Mouse (Mus musculus) lung, adult 2 months (tissue): Measurements from ENCODE around the gene Gm28051. TPM values are rescaled to one million over a fixed set of nuclear protein-coding genes. Genes with fewer than 3 reads are reported as not detected.
A peak's percentile ranks its signal among the peaks of the same experiment; 100 is the strongest.

Source experiments
- DNase-seq: peaks from one replicate; pipeline ENCODE4 v3.0.0; 2022
- H3K4me1 ChIP-seq: fragments of 200-500 bp; 2 replicates; pipeline ENCODE4 v1.6.1; 2011; ENCODE audit warnings: low read length; ENCODE audit not compliant: control insufficient read depth, insufficient read depth
- H3K4me3 ChIP-seq: fragments of 200-500 bp; replicated peaks from 2 replicates; pipeline ENCODE3; 2011; ENCODE audit warnings: low read depth, mild to moderate bottlenecking, control low read depth, low read length; ENCODE audit errors: extremely low read depth
- CTCF ChIP-seq: fragments of 200-500 bp; IDR thresholded peaks from 2 replicates; pipeline ENCODE4 v1.5.1; 2011; ENCODE audit warnings: mild to moderate bottlenecking, low read length, control low read depth; ENCODE audit not compliant: insufficient read depth
- POLR2A ChIP-seq: fragments of 200-500 bp; IDR thresholded peaks from 2 replicates; pipeline ENCODE4 v1.6.1; 2011; ENCODE audit warnings: low read depth, mild to moderate bottlenecking, control low read depth, low read length, borderline replicate concordance; ENCODE audit errors: extremely low read depth
- WGBS: fragments of 180-500 bp; shearing (Covaris S2); methylation state at CpG from one replicate; pipeline ENCODE4 v1.1.7; 2018; 5-methylcytosine and 5-hydroxymethylcytosine counted together
- polyA plus RNA-seq: library from polyadenylated mRNA; depleted of rRNA; stranded (reverse); fragments of >200 nt; gene quantifications from 2 replicates; pipeline ENCODE4 v1.2.3, GENCODE M21; 2012

Gm28051 gene
- polyA plus RNA-seq, 1 experiment = not detected

DNA sequence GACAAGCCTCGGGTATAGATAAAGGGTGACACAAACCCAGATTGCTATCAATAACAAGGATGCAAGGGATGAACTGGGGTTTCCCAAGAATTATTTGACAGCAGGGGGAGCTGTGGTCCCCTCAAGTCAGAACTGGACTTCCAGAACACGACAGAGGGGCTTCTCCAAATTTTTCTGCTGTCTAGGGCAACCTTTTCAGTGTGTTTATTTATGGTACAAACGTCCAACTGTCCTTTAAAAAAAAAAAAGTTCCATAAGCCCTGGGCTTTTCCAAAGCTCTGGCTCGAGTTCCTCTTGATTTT, 54.5 kb downstream of the Gm28051 start:
- H3K4me3 ChIP-seq = no peak overlapping the region
- 5% methylated on average over 4 of the region's 4 CpGs for WGBS
- H3K4me1 ChIP-seq = peaks cover 11% of the 10 kb centered on the region; the same call in 1 of the 2 replicates
- TF ChIP-seq POLR2A = no peak
- TF ChIP-seq CTCF = 0 out of 2 replicates have a peak, but pooled peaks have one; percentile 17
- DNase-seq = no peak

DNA sequence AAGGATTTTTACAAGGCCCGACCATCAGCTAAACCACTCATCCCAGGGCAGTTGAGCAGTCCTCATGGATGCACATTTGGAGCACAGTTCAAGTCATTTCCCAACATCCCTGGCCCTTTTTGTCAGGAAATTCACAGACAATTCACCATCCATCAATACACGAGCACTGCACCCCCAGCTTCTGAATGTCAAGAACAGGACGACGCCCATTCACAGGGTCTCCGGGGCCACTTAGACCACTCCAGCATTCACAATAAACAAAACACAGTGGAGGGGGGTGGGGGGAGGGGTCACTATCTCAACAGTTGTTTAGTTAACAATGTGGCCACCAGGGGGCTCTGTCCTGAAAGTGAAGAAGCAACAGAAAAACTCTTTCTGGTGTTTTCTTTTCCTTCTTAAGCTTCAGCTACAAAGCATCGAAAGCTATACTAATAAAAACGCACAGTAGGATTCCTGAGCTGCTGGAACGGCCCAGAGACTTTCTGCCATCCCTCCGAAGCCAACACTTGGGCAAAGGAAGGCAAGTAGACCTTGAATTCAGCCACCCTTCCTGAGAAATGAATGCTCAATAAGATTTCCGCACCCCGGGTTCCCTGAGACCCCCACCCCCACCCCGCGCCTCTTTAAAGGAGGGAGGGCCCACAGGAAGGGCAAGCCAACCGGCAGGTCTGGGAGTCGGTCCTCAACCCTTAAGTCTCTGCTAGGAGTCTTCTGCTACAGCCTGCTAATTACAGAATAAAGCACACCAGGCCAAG, 55.0 kb downstream of the Gm28051 start:
- Histone ChIP-seq H3K4me1 (peaks cover 11% of the 10 kb centered on the region; the same call in 1 of the 2 replicates), H3K4me3 (peak overlapping the region; percentile 42)
- DNase-seq = peak; percentile 65
- WGBS = 6% methylated on average over 15 of the region's 15 CpGs
- no peak for TF ChIP-seq CTCF
- no peak for TF ChIP-seq POLR2A

DNA sequence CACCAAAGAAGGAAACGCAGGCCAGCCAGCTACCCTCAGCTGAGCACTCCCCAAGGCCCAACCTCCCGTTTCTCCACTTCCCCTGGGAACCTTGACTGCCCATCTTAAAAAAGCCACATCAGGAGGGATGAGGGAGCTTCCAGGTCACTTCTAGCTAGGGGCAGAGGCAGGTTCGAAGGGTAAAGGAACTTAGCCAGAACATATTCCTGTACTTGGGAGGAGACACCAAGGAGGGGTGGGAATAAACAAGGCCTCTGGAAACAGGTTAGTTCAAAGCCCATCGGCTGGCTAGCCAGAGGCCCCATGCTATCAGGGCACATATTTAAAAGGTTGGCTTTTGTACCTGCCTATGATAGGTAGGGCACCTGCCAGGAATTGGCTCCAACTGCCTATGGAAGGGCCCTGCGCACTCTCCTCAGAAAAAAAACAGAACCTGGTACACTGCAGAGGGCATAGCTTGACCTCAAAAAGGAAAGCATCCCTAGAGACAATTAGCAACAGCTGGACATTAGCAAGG, 55.8 kb downstream of the Gm28051 start:
- no peak for TF ChIP-seq CTCF
- no peak for DNase-seq
- H3K4me1 ChIP-seq = peaks cover 11% of the 10 kb centered on the region; the same call in 1 of the 2 replicates
- no peak overlapping the region for H3K4me3 ChIP-seq
- 82% methylated on average over 5 of the region's 5 CpGs for WGBS

GRCm38 (mm10) chr12:102700453-102700852, 57.1 kb downstream of the Gm28051 start:
- H3K4me1 ChIP-seq = peaks cover 12% of the 10 kb centered on the region
- H3K4me3 ChIP-seq = no peak overlapping the region
- 75% methylated on average over 12 of the region's 12 CpGs for WGBS
- TF ChIP-seq CTCF (no peak), POLR2A (no peak)
- no peak for DNase-seq

- peaks cover 12% of the 10 kb centered on the region for H3K4me1 ChIP-seq
- no peak for DNase-seq
- no peak for TF ChIP-seq POLR2A
- no peak for TF ChIP-seq CTCF
- 41% methylated on average over 1 of the region's 1 CpGs for WGBS
- H3K4me3 ChIP-seq = no peak overlapping the region
Observed at GRCm38 (mm10) chr12:102699156-102699555, 58.4 kb downstream of the Gm28051 start.

DNA sequence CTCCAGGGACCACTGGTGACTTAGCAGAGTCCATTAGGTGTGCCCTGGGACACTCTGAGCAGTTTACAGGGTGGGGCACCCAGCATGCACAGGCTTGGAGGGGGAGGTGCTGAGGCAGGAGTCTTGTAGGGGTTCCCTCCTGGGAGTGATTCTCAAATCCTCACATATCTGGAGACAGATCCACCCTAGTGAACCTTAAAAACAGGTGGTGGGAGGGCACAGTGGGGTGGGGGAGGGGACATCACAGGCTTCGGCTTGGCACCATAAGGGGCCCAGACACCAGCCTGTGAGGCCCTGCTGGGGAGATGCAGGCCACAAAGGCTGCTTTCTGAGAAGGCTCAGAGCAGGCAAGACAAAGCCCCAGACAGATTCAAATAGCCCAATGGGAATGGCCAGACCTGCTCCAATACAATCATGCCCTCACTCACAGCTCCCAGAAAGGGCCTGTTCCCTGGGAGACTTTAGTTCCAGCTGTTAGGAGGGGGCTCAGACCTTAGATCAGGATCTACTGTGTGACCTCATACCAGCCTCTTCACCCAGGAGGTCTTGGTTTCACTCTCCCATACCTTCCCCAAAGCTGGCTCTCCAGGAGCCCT, 59.4 kb downstream of the Gm28051 start:
- Histone ChIP-seq H3K4me3 (no peak overlapping the region), H3K4me1 (peaks cover 5% of the 10 kb centered on the region)
- 76% methylated on average over 1 of the region's 1 CpGs for WGBS
- no peak for DNase-seq
- no peak for TF ChIP-seq CTCF
- TF ChIP-seq POLR2A = no peak

GRCm38 (mm10) chr12:102697381-102697780, 60.2 kb downstream of the Gm28051 start:
- H3K4me1 ChIP-seq = peaks cover 3% of the 10 kb centered on the region
- 71% methylated on average over 7 of the region's 7 CpGs for WGBS
- no peak for DNase-seq
- H3K4me3 ChIP-seq = no peak overlapping the region
- TF ChIP-seq CTCF = no peak
- TF ChIP-seq POLR2A = no peak

DNA sequence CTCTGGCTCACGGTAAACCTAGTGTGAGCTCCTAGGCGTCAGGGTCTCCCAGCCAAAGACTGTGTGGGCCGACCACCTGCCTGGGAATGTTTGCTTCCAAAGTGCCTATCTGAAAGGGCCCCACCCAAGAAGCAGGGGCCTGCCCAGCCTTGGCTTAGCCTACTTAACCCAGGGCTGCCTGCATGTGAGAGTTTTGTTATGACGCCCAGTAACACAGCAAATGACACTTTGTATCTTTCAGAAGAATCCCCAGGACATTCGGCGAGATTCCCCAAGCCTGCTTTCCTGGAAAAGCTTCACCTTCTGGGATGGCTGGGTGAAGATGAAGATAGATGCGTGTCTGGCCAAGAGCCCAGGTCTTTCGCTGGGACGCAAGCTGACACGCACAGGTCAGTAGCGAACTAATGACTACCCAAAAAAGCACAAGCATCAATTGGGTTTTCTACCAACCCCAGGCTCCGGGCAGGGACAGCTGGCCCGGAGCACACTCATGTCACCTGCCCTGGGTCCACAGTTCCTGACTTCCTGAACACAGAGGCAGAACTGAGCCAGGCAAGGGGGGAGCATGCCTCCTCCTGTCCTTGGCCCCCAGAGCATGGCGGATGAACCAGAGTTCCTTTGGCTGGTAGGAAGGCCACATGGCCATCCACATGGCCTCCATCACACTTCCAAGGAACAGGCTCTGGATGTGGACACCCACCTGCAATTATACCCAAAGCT, 60.8 kb downstream of the Gm28051 start:
- TF ChIP-seq POLR2A (no peak), CTCF (no peak)
- WGBS = 79% methylated on average over 14 of the region's 14 CpGs
- Histone ChIP-seq H3K4me3 (no peak overlapping the region), H3K4me1 (peaks cover 3% of the 10 kb centered on the region)
- no peak for DNase-seq

DNA sequence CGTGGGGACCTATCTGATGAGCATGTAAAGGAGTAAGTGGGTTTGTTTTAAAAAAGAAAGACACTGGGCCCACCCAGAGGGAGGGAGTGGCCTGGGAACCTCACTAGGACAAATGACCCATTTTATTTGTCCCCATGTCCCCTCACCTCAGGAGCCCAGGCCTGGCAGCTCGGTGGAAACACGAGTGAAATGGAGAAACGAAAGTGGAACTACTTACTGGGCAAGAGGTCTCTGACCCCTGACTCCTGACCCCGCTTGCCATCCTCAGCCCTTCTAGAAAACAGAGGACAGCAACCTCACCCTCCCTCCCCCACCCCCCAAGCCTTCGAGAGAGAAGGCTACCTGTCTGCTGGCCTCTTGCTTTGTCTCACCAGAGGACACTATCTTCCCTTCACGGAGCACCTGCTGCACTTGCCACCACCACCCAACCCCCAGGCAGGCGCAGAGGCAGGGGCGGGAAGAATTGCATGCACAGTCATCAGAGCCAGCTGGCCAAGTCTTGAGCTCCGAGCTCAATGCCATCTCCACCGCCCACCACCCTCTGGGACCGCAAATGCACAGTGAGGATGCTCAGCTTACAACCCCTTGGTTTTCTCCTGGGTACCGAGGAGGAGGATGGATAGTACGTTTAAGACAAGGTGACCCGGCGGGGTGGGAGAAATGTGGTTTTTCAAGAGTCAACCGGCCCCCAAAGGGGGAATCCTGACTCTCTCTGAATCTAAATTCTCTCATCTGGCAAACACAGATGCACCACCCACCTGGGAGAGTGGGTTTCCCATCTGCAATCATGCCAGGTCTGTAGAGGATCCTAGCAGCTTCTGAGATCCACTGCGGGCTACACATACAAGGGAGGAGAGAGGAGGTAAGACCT, 62.0 kb downstream of the Gm28051 start:
- TF ChIP-seq CTCF (no peak), POLR2A (no peak)
- peaks cover 3% of the 10 kb centered on the region for H3K4me1 ChIP-seq
- no peak overlapping the region for H3K4me3 ChIP-seq
- 68% methylated on average over 18 of the region's 18 CpGs for WGBS
- no peak for DNase-seq
